Mouse (Mus musculus) limb, embryonic 14.5 days (tissue): ENCODE measurements around the gene Olfr1511. TPM values are rescaled to one million over a fixed set of nuclear protein-coding genes. Genes with fewer than 3 reads are reported as not detected.
"Not testable (repeated sequence)": the region's sequence is repeated elsewhere in the genome, so short reads cannot be mapped to it uniquely, and the experiment has no call there.

ENCODE experiments used
- ATAC-seq: fragments of 200-750 bp; cut with Nextera tagmentation; 2 replicates; pipeline ENCODE4 v1.8.0; 2017; ENCODE audit warnings: low read depth, moderate number of reproducible peaks, moderate TSS enrichment; ENCODE audit not compliant: low FRiP score
- DNase-seq: peaks from one replicate; pipeline ENCODE4 v3.0.0-alpha.2; 2015; ENCODE audit warnings: low spot score
- H3K27ac ChIP-seq: fragments of 300-500 bp; sonication (generic); replicated peaks from 2 replicates; pipeline ENCODE4 v1.5.1; 2014; ENCODE audit warnings: low read depth, mild to moderate bottlenecking, low read length, moderate library complexity, mixed read lengths
- H3K27me3 ChIP-seq: fragments of 300-500 bp; sonication (generic); 2 replicates; pipeline ENCODE4 v1.6.1; 2014; ENCODE audit warnings: low read length, mixed read lengths; ENCODE audit not compliant: control insufficient read depth, insufficient read depth
- H3K36me3 ChIP-seq: fragments of 300-500 bp; sonication (generic); 2 replicates; pipeline ENCODE4 v1.6.1; 2014; ENCODE audit warnings: mild to moderate bottlenecking, low read length, moderate library complexity, mixed read lengths; ENCODE audit not compliant: control insufficient read depth, insufficient read depth
- H3K4me1 ChIP-seq: fragments of 300-500 bp; sonication (generic); 2 replicates; pipeline ENCODE4 v1.6.1; 2014; ENCODE audit warnings: antibody characterized with exemption, low read length, mixed read lengths; ENCODE audit not compliant: control insufficient read depth, insufficient read depth
- H3K4me2 ChIP-seq: fragments of 300-500 bp; sonication (generic); replicated peaks from 2 replicates; pipeline ENCODE4 v1.6.1; 2014; ENCODE audit warnings: low read depth, mild to moderate bottlenecking, low read length, moderate library complexity; ENCODE audit not compliant: severe bottlenecking
- H3K4me3 ChIP-seq: fragments of 300-500 bp; sonication (generic); replicated peaks from 2 replicates; pipeline ENCODE4 v1.5.1; 2014; ENCODE audit warnings: low read length
- H3K9ac ChIP-seq: fragments of 300-500 bp; sonication (generic); 2 replicates; pipeline ENCODE4 v1.6.1; 2014; ENCODE audit warnings: mild to moderate bottlenecking, low read depth, low read length, moderate library complexity; ENCODE audit not compliant: severe bottlenecking
- H3K9me3 ChIP-seq: fragments of 300-500 bp; sonication (generic); 2 replicates; pipeline ENCODE4 v1.6.1; 2016; ENCODE audit warnings: low read length; ENCODE audit not compliant: control insufficient read depth
- POLR2A ChIP-seq: fragments of 200-500 bp; IDR thresholded peaks from 2 replicates; pipeline ENCODE4 v1.8.0; 2012; ENCODE audit warnings: inconsistent platforms, mild to moderate bottlenecking, moderate library complexity, borderline replicate concordance; ENCODE audit not compliant: insufficient read depth, insufficient read length; ENCODE audit errors: extremely low read depth
- WGBS: fragments of 180-500 bp; shearing (Covaris S2); extraction: QIAGEN DNeasy Blood & Tissue Kit; methylation state at CpG from one replicate; pipeline ENCODE4 v1.1.7; 2014; 5-methylcytosine and 5-hydroxymethylcytosine counted together
- polyA plus RNA-seq, 2 experiments: library from polyadenylated mRNA; depleted of rRNA in 1 of 2; stranded (reverse) in 1 of 2; unstranded in 1 of 2; fragments of >200 nt; fragmentation: Nextera tagmentation in 1 of 2; extraction: Ambion mirVana in 1 of 2; gene quantifications; 2 replicates each; pipeline versions ENCODE4 v1.2.1 to v1.2.3; 2012 to 2014

Olfr1511 gene
- polyA plus RNA-seq (2012; rRNA removed) = not detected in 2 replicates
- not detected in 2 replicates for polyA plus RNA-seq (2014; fragmentation: Nextera tagmentation; extraction: Ambion mirVana)

DNA sequence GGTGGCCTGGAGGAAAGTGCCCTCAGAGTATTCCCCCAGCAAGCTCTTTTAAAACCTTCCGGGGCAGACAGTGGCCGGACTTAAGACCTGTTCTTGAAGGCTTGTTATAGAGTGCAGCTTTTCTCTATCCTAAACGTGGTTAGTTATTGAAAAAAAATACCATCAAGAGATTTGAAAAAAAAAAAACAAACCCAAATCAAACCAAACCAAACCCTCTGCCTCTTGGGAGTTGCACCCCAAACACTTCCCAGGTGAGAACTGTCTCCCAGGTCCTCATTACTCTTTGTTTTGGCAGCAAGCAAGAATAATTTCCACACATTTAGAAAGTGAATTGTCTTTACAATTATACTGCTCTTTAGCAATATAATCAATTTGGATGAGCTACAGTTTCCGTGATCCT is at the start of gene Olfr1511:
Olfr1511 (minus strand) TSS at position 101 of the 400 bp plus-strand sequence.
- no peak for TF ChIP-seq POLR2A
- H3K4me1 ChIP-seq = no peaks in the 10 kb centered on the region
- ATAC-seq (no peak), DNase-seq (no peak)
- no peak within 1 kb of the TSS for H3K4me3 ChIP-seq
- no peaks in the 10 kb centered on the region for H3K36me3 ChIP-seq
- no peaks in the 10 kb centered on the region for H3K9me3 ChIP-seq
- no peak within 1 kb of the TSS for H3K27ac ChIP-seq
- H3K9ac ChIP-seq = no peak within 1 kb of the TSS
- no peak within 1 kb of the TSS for H3K4me2 ChIP-seq
- WGBS = 80% methylated on average over 4 of the region's 4 CpGs
- no peaks in the 10 kb centered on the region for H3K27me3 ChIP-seq

DNA sequence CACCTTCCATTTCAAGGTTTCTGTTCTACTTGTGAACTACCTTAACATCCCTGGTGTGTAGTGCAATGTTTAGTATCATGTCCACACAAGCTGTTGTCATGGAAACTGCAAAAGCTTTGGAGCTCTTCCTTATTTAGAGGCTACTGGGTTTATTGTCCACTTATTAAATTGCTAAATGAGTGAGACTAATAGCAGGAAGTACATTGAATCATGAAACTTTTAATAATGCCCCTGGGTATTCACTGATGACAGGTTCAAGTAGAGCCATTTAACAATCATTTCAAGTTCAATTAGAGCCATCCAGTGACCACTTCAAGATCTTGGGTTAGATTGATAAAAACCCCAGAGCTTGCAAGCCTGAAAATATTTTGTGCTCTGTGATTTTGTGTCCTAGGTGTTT is 45.5 kb upstream of the Olfr1511 start, which contains the start of gene Olfr1509:
Olfr1509 (plus strand) TSS at position 301 of the 400 bp plus-strand sequence.
- Histone ChIP-seq H3K4me1 (no peaks in the 10 kb centered on the region), H3K9me3 (no peaks in the 10 kb centered on the region), H3K27me3 (no peaks in the 10 kb centered on the region), H3K9ac (no peak within 1 kb of the TSS), H3K4me2 (no peak within 1 kb of the TSS), H3K27ac (no peak within 1 kb of the TSS), H3K36me3 (no peaks in the 10 kb centered on the region), H3K4me3 (no peak within 1 kb of the TSS)
- no peak for DNase-seq
- no peak for ATAC-seq
- no peak for TF ChIP-seq POLR2A

DNA sequence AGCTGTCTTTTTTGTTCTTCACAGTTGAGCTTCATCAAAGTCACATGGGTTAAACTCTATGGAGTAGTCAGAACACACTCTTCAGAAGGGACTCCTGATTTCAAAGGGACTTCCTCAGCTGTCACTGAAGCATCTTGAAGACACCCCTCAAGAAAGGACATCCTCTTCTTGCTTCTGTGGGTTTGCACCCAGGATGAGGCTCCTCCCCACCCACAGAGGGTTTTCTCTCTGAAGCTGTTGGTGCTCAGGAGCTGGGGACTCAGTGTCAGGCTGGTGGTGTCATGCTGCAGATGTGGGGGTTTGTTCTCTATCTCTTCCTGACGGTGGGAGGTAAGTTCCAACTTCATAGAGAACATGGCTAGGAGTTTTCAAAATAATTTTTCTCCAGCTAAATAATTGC is 30.5 kb upstream of the Olfr1511 start:
- H3K4me1 ChIP-seq = no peaks in the 10 kb centered on the region
- H3K9ac ChIP-seq = no peak overlapping the region
- no peak overlapping the region for H3K4me2 ChIP-seq
- no peaks in the 10 kb centered on the region for H3K27me3 ChIP-seq
- 89% methylated on average over 1 of the region's 1 CpGs for WGBS
- ATAC-seq (no peak), DNase-seq (no peak)
- H3K27ac ChIP-seq = no peak overlapping the region
- H3K4me3 ChIP-seq = no peak overlapping the region
- no peak for TF ChIP-seq POLR2A
- no peaks in the 10 kb centered on the region for H3K36me3 ChIP-seq
- no peaks in the 10 kb centered on the region for H3K9me3 ChIP-seq

DNA sequence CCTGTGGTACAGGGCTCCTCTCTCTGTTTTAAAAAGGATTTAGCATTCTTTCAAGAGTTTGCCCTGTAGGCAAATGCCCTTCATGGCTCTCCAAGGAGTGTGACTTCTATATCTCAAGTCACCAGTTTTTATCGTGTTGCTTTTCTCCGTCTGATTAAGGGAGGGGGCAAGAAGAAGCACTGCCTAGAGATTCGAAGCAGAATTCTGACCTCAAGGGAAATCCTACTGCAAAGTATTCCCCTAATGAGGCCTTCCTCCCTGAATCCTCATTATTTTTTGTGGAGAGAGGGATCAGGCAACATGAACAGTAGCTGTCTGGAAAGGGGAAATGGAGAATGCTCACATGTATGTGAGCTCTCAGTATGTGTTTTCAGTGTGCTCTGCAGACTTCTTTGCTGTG is 17.1 kb upstream of the Olfr1511 start, which contains the start of gene Olfr1510:
Olfr1510 (minus strand) TSS at position 101 of the 400 bp plus-strand sequence.
- Histone ChIP-seq H3K4me3 (no peak within 1 kb of the TSS), H3K4me1 (no peaks in the 10 kb centered on the region), H3K27me3 (no peaks in the 10 kb centered on the region), H3K9ac (no peak within 1 kb of the TSS), H3K36me3 (no peaks in the 10 kb centered on the region), H3K27ac (no peak within 1 kb of the TSS), H3K4me2 (no peak within 1 kb of the TSS), H3K9me3 (no peaks in the 10 kb centered on the region)
- DNase-seq (no peak), ATAC-seq (no peak)
- WGBS = 72% methylated on average over 3 of the region's 3 CpGs
- no peak for TF ChIP-seq POLR2A

DNA sequence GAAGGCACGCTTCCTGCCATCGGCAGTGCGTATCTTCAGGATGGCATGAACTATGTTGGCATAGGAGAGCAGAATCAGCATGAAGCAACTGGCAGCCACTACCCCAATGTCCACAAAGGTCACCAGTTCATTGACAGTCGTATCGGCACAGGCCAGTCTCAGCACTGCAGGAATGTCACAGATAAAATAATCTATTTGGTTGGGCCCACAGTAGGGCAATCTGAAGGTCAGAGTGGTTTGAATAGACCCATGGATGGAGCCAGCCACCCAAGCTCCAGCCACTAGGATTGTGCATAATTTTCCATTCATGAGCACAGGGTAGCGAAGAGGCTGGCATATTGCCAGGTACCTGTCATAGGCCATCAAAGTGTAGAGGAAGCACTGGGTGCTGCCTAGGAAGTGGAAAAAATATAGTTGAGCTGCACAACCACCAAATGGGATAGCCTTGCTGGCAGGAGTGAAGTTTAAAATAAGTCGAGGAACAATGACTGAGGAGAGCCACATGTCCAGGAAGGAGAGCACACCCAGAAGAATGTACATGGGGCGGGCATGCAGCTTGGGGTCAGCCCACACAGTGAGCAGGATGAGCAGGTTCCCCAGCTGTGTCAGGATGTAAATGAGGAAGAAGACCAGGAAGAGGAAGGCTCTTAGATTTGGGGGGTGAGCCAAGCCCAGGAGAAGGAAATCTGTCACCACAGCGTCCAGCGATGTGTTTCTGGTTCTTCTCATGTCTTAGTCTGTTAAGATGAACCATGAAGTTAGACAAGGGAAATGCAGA is 13.2 kb upstream of the Olfr1511 start:
- not testable (repeated sequence) for H3K9ac ChIP-seq, ATAC-seq, H3K27me3 ChIP-seq, H3K27ac ChIP-seq, H3K9me3 ChIP-seq, H3K4me2 ChIP-seq, H3K4me1 ChIP-seq, DNase-seq, H3K36me3 ChIP-seq, H3K4me3 ChIP-seq
- 88% methylated on average over 5 of the region's 10 CpGs for WGBS

DNA sequence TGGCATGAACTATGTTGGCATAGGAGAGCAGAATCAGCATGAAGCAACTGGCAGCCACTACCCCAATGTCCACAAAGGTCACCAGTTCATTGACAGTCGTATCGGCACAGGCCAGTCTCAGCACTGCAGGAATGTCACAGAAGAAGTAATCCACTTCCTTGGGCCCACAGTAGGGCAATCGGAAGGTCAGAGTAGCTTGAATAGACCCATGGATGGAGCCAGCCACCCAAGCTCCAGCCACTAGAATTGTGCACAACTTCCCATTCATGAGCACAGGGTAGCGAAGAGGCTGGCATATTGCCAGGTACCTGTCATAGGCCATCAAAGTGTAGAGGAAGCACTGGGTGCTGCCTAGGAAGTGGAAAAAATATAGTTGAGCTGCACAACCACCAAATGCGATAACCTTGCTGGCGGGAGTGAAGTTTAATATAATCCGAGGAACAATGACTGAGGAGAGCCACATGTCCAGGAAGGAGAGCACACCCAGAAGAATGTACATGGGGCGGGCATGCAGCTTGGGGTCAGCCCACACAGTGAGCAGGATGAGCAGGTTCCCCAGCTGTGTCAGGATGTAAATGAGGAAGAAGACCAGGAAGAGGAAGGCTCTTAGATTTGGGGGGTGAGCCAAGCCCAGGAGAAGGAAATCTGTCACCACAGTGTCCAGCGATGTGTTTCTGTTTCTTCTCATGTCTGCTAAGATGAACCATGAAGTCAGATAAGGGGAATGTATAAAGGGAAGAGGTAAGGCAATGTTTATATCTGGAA is 6.9 kb downstream of the Olfr1511 start:
- not testable (repeated sequence) for H3K36me3 ChIP-seq, H3K9ac ChIP-seq, H3K4me3 ChIP-seq, DNase-seq, H3K4me2 ChIP-seq, ATAC-seq, H3K9me3 ChIP-seq, H3K4me1 ChIP-seq, H3K27ac ChIP-seq, H3K27me3 ChIP-seq
- 90% methylated on average over 9 of the region's 9 CpGs for WGBS
